Mouse (Mus musculus): ENCODE results near the gene Synj2bp. TPM values are rescaled to one million over a fixed set of nuclear protein-coding genes. Genes with fewer than 3 reads are reported as not detected.
A peak's percentile ranks its signal among the peaks of the same experiment; 100 is the strongest.
"Not testable (repeated sequence)": the region's sequence is repeated elsewhere in the genome, so short reads cannot be mapped to it uniquely, and the experiment has no call there.

Synj2bp gene
- polyA plus RNA-seq, 1 experiment = 1.2 TPM

- Histone ChIP-seq H3K27me3 (replicated peaks) (no peaks in the 10 kb centered on the region), H3K4me3 (replicated peaks) (peak overlapping the region; percentile 94), H3K4me1 (peaks cover 12% of the 10 kb centered on the region), H3K9me3 (no peaks in the 10 kb centered on the region), H3K36me3 (replicated peaks; ENCODE audit: low read length) (no peaks in the 10 kb centered on the region)
- TF ChIP-seq GATA1 (IDR thresholded peaks at IDR 0.05; ENCODE audit: borderline replicate concordance, low read length) (no peak), FLI1 (IDR thresholded peaks at IDR 0.05; ENCODE audit: low read length) (no peak)
These were observed 47.4 kb downstream of the Synj2bp start for GRCm38 (mm10) chr12:81485311-81485710.

- peak within 1 kb of the TSS; percentile 94 for H3K4me3 ChIP-seq (replicated peaks)
- no peaks in the 10 kb centered on the region for H3K36me3 ChIP-seq (replicated peaks; ENCODE audit: low read length)
- no peaks in the 10 kb centered on the region for H3K9me3 ChIP-seq
- H3K4me1 ChIP-seq = peaks cover 9% of the 10 kb centered on the region
- no peaks in the 10 kb centered on the region for H3K27me3 ChIP-seq (replicated peaks)
- TF ChIP-seq FLI1 (IDR thresholded peaks at IDR 0.05; ENCODE audit: low read length) (no peak), GATA1 (IDR thresholded peaks at IDR 0.05; ENCODE audit: borderline replicate concordance, low read length) (no peak; the same call in 2 of the 3 replicates)
These were observed 48.0 kb downstream of the Synj2bp start, which contains the start of gene Cox16 for GRCm38 (mm10) chr12:81484727-81485191. Gene Cox16, minus strand, starts transcription at chr12:81485127.

- H3K4me1 ChIP-seq = peaks cover 3% of the 10 kb centered on the region
- H3K27me3 ChIP-seq (replicated peaks) = no peaks in the 10 kb centered on the region
- H3K4me3 ChIP-seq (replicated peaks) = peak overlapping the region; percentile 94
- peaks cover 3% of the 10 kb centered on the region for H3K36me3 ChIP-seq (replicated peaks; ENCODE audit: low read length)
- no peaks in the 10 kb centered on the region for H3K9me3 ChIP-seq
- TF ChIP-seq GATA1 (IDR thresholded peaks at IDR 0.05; ENCODE audit: borderline replicate concordance, low read length) = no peak
- no peak for TF ChIP-seq FLI1 (IDR thresholded peaks at IDR 0.05; ENCODE audit: low read length)
These were observed 48.5 kb downstream of the Synj2bp start for GRCm38 (mm10) chr12:81484212-81484611.

- TF ChIP-seq GATA1 (IDR thresholded peaks at IDR 0.05; ENCODE audit: borderline replicate concordance, low read length) (no peak), FLI1 (IDR thresholded peaks at IDR 0.05; ENCODE audit: low read length) (no peak)
- Histone ChIP-seq H3K27me3 (replicated peaks) (no peaks in the 10 kb centered on the region), H3K4me3 (replicated peaks) (peak overlapping the region; percentile 94), H3K4me1 (peaks cover 3% of the 10 kb centered on the region), H3K9me3 (no peaks in the 10 kb centered on the region), H3K36me3 (replicated peaks; ENCODE audit: low read length) (peaks cover 3% of the 10 kb centered on the region)
These were observed 49.1 kb downstream of the Synj2bp start for GRCm38 (mm10) chr12:81483656-81484055.

GRCm38 (mm10) chr12:81459051-81459450 lies 73.7 kb downstream of the Synj2bp start:
- peaks cover 25% of the 10 kb centered on the region for H3K9me3 ChIP-seq
- not testable (repeated sequence) for H3K27me3 ChIP-seq (replicated peaks); H3K4me1 ChIP-seq; H3K4me3 ChIP-seq (replicated peaks); H3K36me3 ChIP-seq (replicated peaks; ENCODE audit: low read length)

Other genes with a start within 250 kb of the Synj2bp start
- gene Slc8a3, start 199.7 kb downstream of the Synj2bp start, polyA plus RNA-seq (2012; ENCODE audit: insufficient read depth, low replicate concordance) = not detected in 2 replicates
- gene Gm4787, start 153.4 kb downstream of the Synj2bp start, polyA plus RNA-seq (2012; ENCODE audit: insufficient read depth, low replicate concordance) = not detected in 2 replicates
- 0.03 TPM in 1 of 2 replicates, not detected in the other for gene Adam4, start 111.0 kb downstream of the Synj2bp start, polyA plus RNA-seq (2012; ENCODE audit: insufficient read depth, low replicate concordance)
- 5.6 and 18.0 TPM in 2 replicates for gene Cox16, start 47.8 kb downstream of the Synj2bp start, polyA plus RNA-seq (2012; ENCODE audit: insufficient read depth, low replicate concordance)
- 28.3 TPM in 1 of 2 replicates, not detected in the other for gene Gm20498, start within 50 bp of the Synj2bp start, polyA plus RNA-seq (2012; ENCODE audit: insufficient read depth, low replicate concordance)
- gene Adam21, start 35.6 kb upstream of the Synj2bp start, polyA plus RNA-seq (2012; ENCODE audit: insufficient read depth, low replicate concordance) = not detected in 2 replicates
- 2.8 TPM in 1 of 2 replicates, not detected in the other for gene Med6, start 62.1 kb upstream of the Synj2bp start, polyA plus RNA-seq (2012; ENCODE audit: insufficient read depth, low replicate concordance)
- gene Ttc9, start 98.3 kb upstream of the Synj2bp start, polyA plus RNA-seq (2012; ENCODE audit: insufficient read depth, low replicate concordance) = 3.1 and 3.7 TPM in 2 replicates
- 0.48 TPM in 1 of 2 replicates, not detected in the other for gene Map3k9, start 248.3 kb upstream of the Synj2bp start, polyA plus RNA-seq (2012; ENCODE audit: insufficient read depth, low replicate concordance)

Measured in megakaryocyte, embryonic 14.5 days (primary cell).